Mouse (Mus musculus) lung, postnatal 0 days (tissue): ENCODE data around the gene Fam92b. TPM values are rescaled to one million over a fixed set of nuclear protein-coding genes. Genes with fewer than 3 reads are reported as not detected.
A peak's percentile ranks its signal among the peaks of the same experiment; 100 is the strongest.

Experiments
- ATAC-seq: fragments of 200-750 bp; cut with Nextera tagmentation; 2 replicates; pipeline ENCODE4 v1.8.0; 2017; ENCODE audit warnings: moderate library complexity
- DNase-seq: peaks from one replicate; pipeline ENCODE4 v3.0.0-alpha.2; 2016; ENCODE audit warnings: low spot score
- H3K27ac ChIP-seq: fragments of 300-500 bp; sonication (generic); 2 replicates; pipeline ENCODE4 v1.5.1; 2014; ENCODE audit warnings: antibody characterized with exemption, mild to moderate bottlenecking, low read length, mixed read lengths
- H3K27me3 ChIP-seq: fragments of 300-500 bp; sonication (generic); replicated peaks from 2 replicates; pipeline ENCODE4 v1.6.1; 2014; ENCODE audit warnings: low read length, mixed read lengths; ENCODE audit not compliant: insufficient read depth
- H3K36me3 ChIP-seq: fragments of 300-500 bp; sonication (generic); 2 replicates; pipeline ENCODE4 v1.6.1; 2014; ENCODE audit warnings: low read length, mixed read lengths; ENCODE audit not compliant: insufficient read depth
- H3K4me1 ChIP-seq: fragments of 300-500 bp; sonication (generic); 2 replicates; pipeline ENCODE4 v1.6.1; 2014; ENCODE audit warnings: antibody characterized with exemption, low read depth, low read length, mixed read lengths; ENCODE audit not compliant: insufficient read depth
- H3K4me2 ChIP-seq: fragments of 300-500 bp; sonication (generic); replicated peaks from 2 replicates; pipeline ENCODE4 v1.6.1; 2014; ENCODE audit warnings: low read depth, mild to moderate bottlenecking, low read length, moderate library complexity, mixed read lengths
- H3K4me3 ChIP-seq: fragments of 300-500 bp; sonication (generic); 2 replicates; pipeline ENCODE4 v1.5.1; 2014; ENCODE audit warnings: low read depth, low read length
- H3K9ac ChIP-seq: fragments of 300-500 bp; sonication (generic); replicated peaks from 2 replicates; pipeline ENCODE4 v1.6.1; 2014; ENCODE audit warnings: low read depth, mild to moderate bottlenecking
- H3K9me3 ChIP-seq: fragments of 300-500 bp; sonication (generic); 2 replicates; pipeline ENCODE4 v1.6.1; 2016; ENCODE audit warnings: low read length, mixed read lengths
- CTCF ChIP-seq: IDR thresholded peaks from 2 replicates; pipeline ENCODE4 v1.5.1; 2016; ENCODE audit warnings: antibody characterized with exemption, mild to moderate bottlenecking
- EP300 ChIP-seq: IDR thresholded peaks from 2 replicates; pipeline ENCODE4 v1.6.1; 2016; ENCODE audit warnings: antibody characterized with exemption, mild to moderate bottlenecking, control low read depth
- WGBS: fragments of 180-500 bp; shearing (Covaris S2); extraction: QIAGEN DNeasy Blood & Tissue Kit; methylation state at CpG from one replicate; pipeline ENCODE4 v1.1.7; 2014; 5-methylcytosine and 5-hydroxymethylcytosine counted together
- polyA plus RNA-seq: library from polyadenylated mRNA; unstranded; fragments of >200 nt; fragmentation: Nextera tagmentation; extraction: Ambion mirVana; gene quantifications from 2 replicates; pipeline ENCODE4 v1.2.1, GENCODE M21; 2015

The Fam92b gene
- polyA plus RNA-seq, 1 experiment from 2014 or later: 3.9 TPM

DNA sequence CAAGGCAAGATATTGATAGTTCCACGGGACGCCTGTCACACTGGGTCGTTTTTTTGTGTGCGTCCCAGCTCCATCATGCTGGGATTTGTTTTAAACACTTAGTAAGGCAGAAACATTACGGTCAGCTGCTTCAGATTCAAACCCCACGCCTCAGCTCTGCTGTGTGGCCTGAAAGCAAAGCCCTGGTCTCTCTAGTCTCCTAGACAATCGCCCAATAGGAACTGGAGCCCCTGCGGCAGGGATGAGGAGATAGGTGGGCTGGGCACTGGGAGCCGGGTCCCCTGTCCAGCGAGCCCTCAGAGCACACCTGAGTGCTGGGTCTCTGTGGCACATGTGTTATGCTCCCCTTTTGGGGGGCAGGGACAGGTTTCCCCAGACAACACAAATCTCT lies 853 bp upstream of the Fam92b start:
- H3K4me3 ChIP-seq: no peak overlapping the region
- peaks cover 4% of the 10 kb centered on the region; the same call in 1 of the 2 replicates for H3K27me3 ChIP-seq
- no peak overlapping the region for H3K27ac ChIP-seq
- 0 out of 2 replicates have a peak, but pooled peaks cover 2% of the 10 kb centered on the region for H3K4me1 ChIP-seq
- 13% methylated on average over 10 of the region's 10 CpGs for WGBS
- H3K9ac ChIP-seq: no peak overlapping the region
- H3K36me3 ChIP-seq: no peaks in the 10 kb centered on the region
- H3K9me3 ChIP-seq: no peaks in the 10 kb centered on the region
- no peak overlapping the region for H3K4me2 ChIP-seq
- DNase-seq (no peak), ATAC-seq (no peak)
- no peak for TF ChIP-seq EP300
- no peak for TF ChIP-seq CTCF

DNA sequence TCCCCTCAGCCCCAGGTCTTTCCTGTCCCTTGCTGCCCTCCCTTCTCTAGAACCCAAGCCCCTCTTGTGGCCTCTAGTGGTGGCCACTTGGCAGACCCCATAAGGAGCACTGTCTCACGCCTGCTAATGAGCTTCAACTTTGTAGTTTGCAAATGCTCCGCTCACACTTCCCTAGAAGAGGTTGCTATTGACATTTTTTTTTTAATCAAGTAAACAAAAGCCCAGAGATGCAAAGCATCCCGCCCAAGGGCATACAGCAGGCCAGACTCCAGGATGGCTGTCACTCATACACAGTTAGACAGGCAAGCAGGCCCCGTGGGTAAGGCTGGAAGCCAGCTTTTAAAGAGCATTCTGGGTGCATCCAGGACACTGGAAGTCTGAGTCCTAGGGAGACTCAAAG lies 661 bp downstream of the Fam92b start:
- Histone ChIP-seq H3K27ac (no peak overlapping the region), H3K4me1 (0 out of 2 replicates have a peak, but pooled peaks cover 2% of the 10 kb centered on the region), H3K27me3 (peaks cover 4% of the 10 kb centered on the region; the same call in 1 of the 2 replicates), H3K4me2 (no peak overlapping the region), H3K9ac (no peak overlapping the region), H3K36me3 (no peaks in the 10 kb centered on the region), H3K4me3 (no peak overlapping the region), H3K9me3 (no peaks in the 10 kb centered on the region)
- no peak for DNase-seq
- WGBS: 41% methylated on average over 4 of the region's 4 CpGs
- TF ChIP-seq EP300: no peak
- 0 out of 2 replicates have a peak, but pooled peaks have one; percentile 15 for TF ChIP-seq CTCF
- ATAC-seq: no peak

DNA sequence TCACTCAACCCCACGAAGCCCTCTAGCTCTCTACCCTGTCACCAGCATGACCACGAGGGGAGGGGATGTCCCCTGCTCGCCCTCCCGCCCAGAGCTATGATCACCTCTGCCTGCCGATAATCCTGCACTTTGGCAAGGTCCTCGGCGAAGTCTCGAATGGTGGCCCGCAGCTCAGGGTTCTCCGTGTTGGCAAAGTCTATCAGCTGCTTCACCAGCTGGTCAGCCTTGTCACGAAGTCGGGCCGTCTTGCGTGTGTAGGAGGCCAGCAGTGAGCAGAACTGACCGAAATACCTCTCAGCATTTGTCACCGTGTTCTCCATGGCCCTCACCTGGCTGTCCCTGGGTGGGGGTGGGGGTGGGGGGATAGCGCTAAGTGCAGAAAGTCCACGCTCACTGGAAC lies 2.7 kb downstream of the Fam92b start:
- Histone ChIP-seq H3K36me3 (no peaks in the 10 kb centered on the region), H3K9ac (no peak overlapping the region), H3K4me3 (no peak overlapping the region), H3K4me1 (0 out of 2 replicates have a peak, but pooled peaks cover 2% of the 10 kb centered on the region), H3K9me3 (no peaks in the 10 kb centered on the region), H3K4me2 (no peak overlapping the region), H3K27ac (no peak overlapping the region), H3K27me3 (peaks cover 4% of the 10 kb centered on the region; the same call in 1 of the 2 replicates)
- DNase-seq (no peak), ATAC-seq (no peak)
- no peak for TF ChIP-seq EP300
- WGBS: 49% methylated on average over 18 of the region's 18 CpGs

DNA sequence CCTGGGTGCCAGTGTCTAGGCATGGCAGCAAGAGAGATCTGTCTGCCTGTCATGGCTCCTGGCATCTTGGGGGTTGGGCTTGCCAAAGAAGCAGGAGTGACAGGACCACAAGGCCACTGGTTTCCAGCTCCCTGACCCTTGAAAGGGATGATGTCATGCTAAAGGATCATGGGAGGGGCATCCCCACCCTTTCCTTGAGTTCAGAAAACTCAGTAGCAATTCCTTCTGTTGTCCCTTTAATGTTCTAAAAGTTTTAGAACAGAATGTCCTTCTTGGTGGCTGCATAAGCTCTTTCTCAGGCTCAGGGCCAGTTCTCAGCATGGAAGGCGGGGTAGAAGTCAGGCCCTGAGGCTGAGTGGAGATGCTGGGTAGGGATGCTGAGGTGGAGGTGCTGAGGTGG lies 4.1 kb downstream of the Fam92b start:
- no peaks in the 10 kb centered on the region for H3K36me3 ChIP-seq
- WGBS: 50% methylated on average over 1 of the region's 1 CpGs
- no peak for TF ChIP-seq CTCF
- TF ChIP-seq EP300: peak; percentile 96

DNA sequence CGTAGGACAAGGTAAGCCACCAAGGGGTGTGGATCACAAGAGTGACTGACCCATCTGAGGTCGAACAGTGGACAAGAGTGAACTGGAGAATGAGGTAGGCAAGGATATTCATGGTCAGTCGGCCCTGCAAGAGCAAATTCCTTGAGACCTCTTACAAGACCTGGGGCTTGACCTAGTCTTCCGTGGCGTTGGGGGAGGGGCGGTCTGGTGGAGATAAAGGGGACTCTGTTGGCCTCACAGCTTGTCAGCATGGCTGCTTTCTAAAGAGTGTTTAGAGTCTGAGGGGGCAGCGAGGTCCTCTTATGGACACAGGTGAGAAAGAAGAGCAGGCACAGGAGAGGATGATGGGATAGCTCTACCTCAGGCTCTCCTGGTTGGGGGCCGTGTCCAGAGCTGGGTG lies 8.1 kb downstream of the Fam92b start:
- TF ChIP-seq CTCF (no peak), EP300 (no peak)
- WGBS: 44% methylated on average over 8 of the region's 8 CpGs
- H3K4me2 ChIP-seq: no peak overlapping the region

More for the DNA sequence above, 4.1 kb downstream of the Fam92b start:
- Histone ChIP-seq H3K27ac (no peak overlapping the region), H3K9me3 (no peaks in the 10 kb centered on the region), H3K4me1 (no peaks in the 10 kb centered on the region), H3K9ac (no peak overlapping the region), H3K27me3 (peaks cover 4% of the 10 kb centered on the region; the same call in 1 of the 2 replicates), H3K4me2 (no peak overlapping the region), H3K4me3 (no peak overlapping the region)
- DNase-seq (peak; percentile 69), ATAC-seq (peak; percentile 19; the same call in 1 of the 2 replicates)

DNA sequence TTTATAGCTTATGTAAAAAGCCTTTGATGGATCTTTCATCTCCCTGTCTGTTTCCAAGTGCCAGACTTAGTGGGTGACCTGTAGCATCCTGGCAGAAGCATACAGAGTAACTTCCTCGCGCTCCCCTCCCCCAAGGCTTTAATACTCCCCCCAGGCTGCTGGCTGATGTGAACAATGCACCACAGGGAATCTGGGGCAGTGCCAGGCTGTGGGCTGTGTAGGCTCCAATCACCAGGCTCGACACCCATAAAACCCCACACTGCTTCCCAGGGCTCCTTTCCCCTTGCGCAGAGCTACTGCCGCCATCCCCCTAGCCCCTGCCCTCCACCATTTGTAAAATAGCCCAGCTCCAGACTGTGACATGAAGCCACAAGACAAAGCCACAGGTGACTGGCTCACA lies 9.4 kb downstream of the Fam92b start:
- no peak overlapping the region for H3K27ac ChIP-seq
- H3K9me3 ChIP-seq: no peaks in the 10 kb centered on the region
- peak; percentile 39; the same call in 1 of the 2 replicates for ATAC-seq
- H3K36me3 ChIP-seq: no peaks in the 10 kb centered on the region
- peak; percentile 34 for DNase-seq
- H3K4me2 ChIP-seq: no peak overlapping the region
- TF ChIP-seq EP300 (no peak), CTCF (no peak)
- no peaks in the 10 kb centered on the region for H3K27me3 ChIP-seq
- H3K9ac ChIP-seq: no peak overlapping the region
- no peak overlapping the region for H3K4me3 ChIP-seq
- H3K4me1 ChIP-seq: 0 out of 2 replicates have a peak, but pooled peaks cover 4% of the 10 kb centered on the region
- WGBS: 43% methylated on average over 5 of the region's 5 CpGs

More for the DNA sequence above, 8.1 kb downstream of the Fam92b start:
- no peaks in the 10 kb centered on the region for H3K9me3 ChIP-seq
- H3K36me3 ChIP-seq: no peaks in the 10 kb centered on the region
- no peak overlapping the region for H3K9ac ChIP-seq
- ATAC-seq (no peak), DNase-seq (no peak)
- no peaks in the 10 kb centered on the region for H3K27me3 ChIP-seq
- 0 out of 2 replicates have a peak, but pooled peaks cover 4% of the 10 kb centered on the region for H3K4me1 ChIP-seq
- no peak overlapping the region for H3K4me3 ChIP-seq
- no peak overlapping the region for H3K27ac ChIP-seq

DNA sequence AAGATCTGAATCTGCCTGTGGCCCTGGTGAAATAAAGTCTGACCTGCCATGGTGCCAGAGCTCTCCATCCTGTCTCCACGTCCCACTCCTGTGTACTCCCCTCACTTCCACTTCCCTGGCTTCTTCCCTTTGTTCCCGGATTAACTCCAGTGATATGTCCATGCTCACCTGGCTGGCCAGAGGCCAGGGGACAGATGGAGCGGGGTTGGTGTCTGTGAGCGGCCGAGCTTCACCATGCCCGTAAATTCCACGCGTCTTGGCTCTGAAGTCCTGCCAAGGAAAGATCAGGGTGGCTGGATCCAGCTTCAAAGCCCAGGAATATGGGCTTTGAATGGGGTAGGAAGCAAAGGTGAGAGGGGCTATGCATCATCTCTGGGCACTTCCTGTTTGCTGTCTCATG lies 10.1 kb downstream of the Fam92b start:
- Histone ChIP-seq H3K9me3 (no peaks in the 10 kb centered on the region), H3K4me3 (no peak overlapping the region), H3K36me3 (no peaks in the 10 kb centered on the region), H3K27me3 (no peaks in the 10 kb centered on the region), H3K9ac (no peak overlapping the region), H3K27ac (no peak overlapping the region), H3K4me2 (no peak overlapping the region), H3K4me1 (0 out of 2 replicates have a peak, but pooled peaks cover 4% of the 10 kb centered on the region)
- no peak for ATAC-seq
- DNase-seq: no peak
- TF ChIP-seq EP300 (no peak), CTCF (no peak)
- 75% methylated on average over 8 of the region's 8 CpGs for WGBS
